Mouse (Mus musculus) heart, adult 2 months (tissue): ENCODE results near the gene Spast. TPM values are rescaled to one million over a fixed set of nuclear protein-coding genes. Genes with fewer than 3 reads are reported as not detected.

Experiments
- DNase-seq, 2 experiments: peaks; one replicate each; pipeline ENCODE4 v3.0.0; 2021
- H3K27ac ChIP-seq: fragments of 200-600 bp; 2 replicates; pipeline ENCODE4 v1.8.1; 2022
- H3K27me3 ChIP-seq: fragments of 200-500 bp; 2 replicates; pipeline ENCODE4 v1.6.1; 2012; ENCODE audit warnings: mild to moderate bottlenecking, low read length, inconsistent platforms, mixed read lengths; ENCODE audit not compliant: control insufficient read depth, insufficient read depth
- H3K36me3 ChIP-seq: fragments of 200-500 bp; 2 replicates; pipeline ENCODE4 v1.6.1; 2012; ENCODE audit warnings: low read length, inconsistent platforms; ENCODE audit not compliant: control insufficient read depth, insufficient read depth
- H3K4me1 ChIP-seq: fragments of 200-500 bp; 2 replicates; pipeline ENCODE4 v1.6.1; 2011; ENCODE audit warnings: low read length; ENCODE audit not compliant: control insufficient read depth, insufficient read depth
- H3K4me3 ChIP-seq: fragments of 200-600 bp; 2 replicates; pipeline ENCODE4 v1.8.1; 2022
- H3K79me2 ChIP-seq: fragments of 200-500 bp; replicated peaks from 2 replicates; pipeline ENCODE4 v1.6.1; 2012; ENCODE audit warnings: mild to moderate bottlenecking, inconsistent platforms, low read length, moderate library complexity, mixed read lengths; ENCODE audit not compliant: control insufficient read depth, insufficient read depth
- H3K9ac ChIP-seq: fragments of 200-500 bp; 2 replicates; pipeline ENCODE4 v1.6.1; 2012; ENCODE audit warnings: low read depth, mild to moderate bottlenecking, control low read depth, inconsistent platforms, low read length, mixed read lengths
- CTCF ChIP-seq: fragments of 200-600 bp; IDR thresholded peaks from 2 replicates; pipeline ENCODE4 v1.8.1; 2022; ENCODE audit warnings: antibody characterized with exemption, mild to moderate bottlenecking, moderate library complexity
- EP300 ChIP-seq: fragments of 200-500 bp; IDR thresholded peaks from 2 replicates; pipeline ENCODE4 v1.6.1; 2011; ENCODE audit warnings: low read depth, low read length, control low read depth; ENCODE audit not compliant: insufficient read depth
- POLR2A ChIP-seq: fragments of 200-500 bp; IDR thresholded peaks from 2 replicates; pipeline ENCODE4 v1.6.1; 2011; ENCODE audit warnings: mild to moderate bottlenecking, low read depth, low read length, control low read depth; ENCODE audit not compliant: insufficient read depth
- WGBS: fragments of 180-500 bp; shearing (Covaris S2); methylation state at CpG from one replicate; pipeline ENCODE4 v1.1.7; 2018; 5-methylcytosine and 5-hydroxymethylcytosine counted together
- intact Hi-C: fragments of 180-260 bp; cut with DNase I; formaldehyde crosslinking; loops from one replicate; pipeline ENCODE4 v1.15.1; 2025
- polyA plus RNA-seq: library from polyadenylated mRNA; depleted of rRNA; stranded (reverse); fragments of >200 nt; gene quantifications from 2 replicates; pipeline ENCODE4 v1.2.3, GENCODE M21; 2012
- total RNA-seq, 2 experiments: library from RNA; stranded (reverse); gene quantifications; 2 replicates each; pipeline ENCODE4 v1.2.3; 2021

The Spast gene
- total and polyA plus RNA-seq, 3 experiments: 4.2 to 33.5 (median 29.2) TPM

DNA sequence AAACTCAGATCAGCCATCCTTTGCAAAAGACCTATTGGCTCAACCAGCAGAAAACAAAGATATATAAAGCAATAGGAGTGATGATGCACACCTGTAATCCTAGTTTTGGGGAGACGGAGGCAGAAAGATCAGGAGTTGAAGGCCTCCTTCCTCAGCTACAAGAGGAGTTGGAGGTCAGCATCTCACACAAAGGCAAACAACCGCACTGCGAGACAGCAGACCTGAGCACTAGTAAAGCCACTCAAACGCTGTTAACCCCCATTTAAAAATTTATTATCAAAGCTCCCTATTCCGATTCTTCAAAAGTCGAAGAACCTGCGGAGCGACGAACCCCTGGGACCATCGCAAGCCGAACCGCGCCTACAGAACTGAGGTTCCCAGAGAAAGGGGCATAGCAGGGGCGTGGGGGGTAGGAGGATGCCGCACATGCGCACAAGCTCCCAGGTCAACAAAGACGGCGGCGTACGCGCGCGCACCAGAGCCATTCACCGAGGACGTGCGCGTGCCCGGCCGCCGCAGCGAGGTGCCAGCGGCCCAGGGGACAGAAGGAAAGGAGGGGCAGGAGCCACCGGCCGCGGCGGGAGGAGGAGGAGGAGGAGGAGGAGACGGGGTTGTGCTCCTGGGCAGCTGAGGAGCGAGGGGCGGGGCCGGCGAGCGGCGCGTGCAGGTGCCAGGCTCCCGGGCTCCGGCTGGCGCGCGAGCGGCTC, 409 bp upstream of the Spast start:
- H3K27ac ChIP-seq: peak overlapping the region; percentile 87
- peak; percentile 95 to 96 for DNase-seq
- peaks cover 8% of the 10 kb centered on the region for H3K4me1 ChIP-seq
- peak overlapping the region; percentile 61 for H3K4me3 ChIP-seq
- no peaks in the 10 kb centered on the region for H3K27me3 ChIP-seq
- intact Hi-C loops: loop anchor here (1.0 to 2.0 kb wide), 3 partner anchors 22 to 56 kb away; partner anchors contain the start of genes Memo1 and Slc30a6
- WGBS: under 1% methylated on average over 43 of the region's 50 CpGs
- peaks cover 5% of the 10 kb centered on the region for H3K36me3 ChIP-seq
- TF ChIP-seq POLR2A (peak; percentile 64; the same call in 1 of the 2 replicates), CTCF (no peak), EP300 (no peak)
- H3K9ac ChIP-seq: peak overlapping the region; percentile 97
- H3K79me2 ChIP-seq: peaks cover 2% of the 10 kb centered on the region

- H3K4me1 ChIP-seq: peaks cover 8% of the 10 kb centered on the region
- no peak overlapping the region for H3K4me3 ChIP-seq
- TF ChIP-seq POLR2A: no peak
- TF ChIP-seq EP300: no peak
- TF ChIP-seq CTCF: no peak
- intact Hi-C loops: loop anchor here (5.0 kb wide), 1 partner anchor 186 kb away; the partner anchor contains the start of gene Birc6
- no peak overlapping the region; the same call in 1 of the 2 replicates for H3K27ac ChIP-seq
- H3K79me2 ChIP-seq: peaks cover 7% of the 10 kb centered on the region
- H3K36me3 ChIP-seq: peaks cover 5% of the 10 kb centered on the region
- H3K27me3 ChIP-seq: no peaks in the 10 kb centered on the region
- WGBS: 35% methylated on average over 5 of the region's 5 CpGs
- no peak for DNase-seq
- H3K9ac ChIP-seq: no peak overlapping the region
Observed at GRCm38 (mm10) chr17:74341151-74341550, 2.4 kb downstream of the Spast start.

- Histone ChIP-seq H3K27me3 (no peaks in the 10 kb centered on the region), H3K79me2 (no peaks in the 10 kb centered on the region), H3K9ac (no peak overlapping the region), H3K4me1 (no peaks in the 10 kb centered on the region), H3K36me3 (no peaks in the 10 kb centered on the region), H3K27ac (no peak overlapping the region), H3K4me3 (no peak overlapping the region)
- intact Hi-C loops: no loop called here
- 62% methylated on average over 1 of the region's 1 CpGs for WGBS
- no peak for DNase-seq
- TF ChIP-seq POLR2A (no peak), EP300 (no peak)
Observed at GRCm38 (mm10) chr17:74363592-74363991, 24.8 kb downstream of the Spast start.

GRCm38 (mm10) chr17:74376916-74377315, 38.1 kb downstream of the Spast start:
- no peak overlapping the region for H3K27ac ChIP-seq
- H3K36me3 ChIP-seq: peaks cover 3% of the 10 kb centered on the region
- H3K79me2 ChIP-seq: no peaks in the 10 kb centered on the region
- no peak overlapping the region for H3K9ac ChIP-seq
- TF ChIP-seq EP300 (no peak), POLR2A (no peak), CTCF (no peak)
- no peak for DNase-seq
- intact Hi-C loops: no loop called here
- no peaks in the 10 kb centered on the region for H3K27me3 ChIP-seq
- H3K4me1 ChIP-seq: no peaks in the 10 kb centered on the region
- 83% methylated on average over 1 of the region's 1 CpGs for WGBS
- no peak overlapping the region for H3K4me3 ChIP-seq

GRCm38 (mm10) chr17:74386657-74387056, 47.9 kb downstream of the Spast start:
- intact Hi-C loops: no loop called here
- Histone ChIP-seq H3K9ac (no peak overlapping the region), H3K4me1 (no peaks in the 10 kb centered on the region), H3K4me3 (no peak overlapping the region), H3K36me3 (peaks cover 2% of the 10 kb centered on the region; the same call in 1 of the 2 replicates), H3K27ac (no peak overlapping the region), H3K79me2 (no peaks in the 10 kb centered on the region), H3K27me3 (no peaks in the 10 kb centered on the region)
- no peak for DNase-seq
- TF ChIP-seq CTCF (no peak), POLR2A (no peak), EP300 (no peak)

- Histone ChIP-seq H3K4me1 (peaks cover 1% of the 10 kb centered on the region), H3K36me3 (peaks cover 2% of the 10 kb centered on the region; the same call in 1 of the 2 replicates), H3K9ac (no peak overlapping the region), H3K27ac (no peak overlapping the region), H3K27me3 (no peaks in the 10 kb centered on the region), H3K4me3 (no peak overlapping the region), H3K79me2 (no peaks in the 10 kb centered on the region)
- intact Hi-C loops: loop anchor here (5.0 to 10.0 kb wide), 3 partner anchors 73 to 365 kb away; partner anchors contain the start of gene Ttc27
- WGBS: 77% methylated on average over 3 of the region's 3 CpGs
- no peak for DNase-seq
- TF ChIP-seq CTCF (peak; percentile 30), EP300 (no peak), POLR2A (no peak)
Observed at GRCm38 (mm10) chr17:74389847-74390246, 51.1 kb downstream of the Spast start.
